Mouse (Mus musculus) adrenal gland, postnatal 4 days (tissue): ENCODE data around the gene Trim58. TPM values are rescaled to one million over a fixed set of nuclear protein-coding genes. Genes with fewer than 3 reads are reported as not detected.

Source experiments
- DNase-seq, 2 experiments: peaks; one replicate each; pipeline ENCODE4 v3.0.0; 2021 to 2022; ENCODE audit warnings: low spot score in 2 of 2, mixed read lengths in 2 of 2
- long read RNA-seq, 2 experiments: library from polyadenylated mRNA; stranded (forward); transcript quantifications; one replicate each; pipeline ENCODE4 v2.0.0; 2021
- total RNA-seq, 2 experiments: library from RNA; stranded (reverse); gene quantifications; 2 replicates each; pipeline ENCODE4 v1.2.3; 2021

Trim58 gene
- total RNA-seq: 1 to 10 TPM in 1 of 2 experiments, under 1 TPM in 1; 0.90 to 1.8 TPM
- long read RNA-seq, experiment 1: 0 reads
- long read RNA-seq, experiment 2, partial matches to known transcripts: 0 of 1 reads
- long read RNA-seq, experiment 2, other reads (novel, unspliced or antisense): 0 of 1 reads

DNA sequence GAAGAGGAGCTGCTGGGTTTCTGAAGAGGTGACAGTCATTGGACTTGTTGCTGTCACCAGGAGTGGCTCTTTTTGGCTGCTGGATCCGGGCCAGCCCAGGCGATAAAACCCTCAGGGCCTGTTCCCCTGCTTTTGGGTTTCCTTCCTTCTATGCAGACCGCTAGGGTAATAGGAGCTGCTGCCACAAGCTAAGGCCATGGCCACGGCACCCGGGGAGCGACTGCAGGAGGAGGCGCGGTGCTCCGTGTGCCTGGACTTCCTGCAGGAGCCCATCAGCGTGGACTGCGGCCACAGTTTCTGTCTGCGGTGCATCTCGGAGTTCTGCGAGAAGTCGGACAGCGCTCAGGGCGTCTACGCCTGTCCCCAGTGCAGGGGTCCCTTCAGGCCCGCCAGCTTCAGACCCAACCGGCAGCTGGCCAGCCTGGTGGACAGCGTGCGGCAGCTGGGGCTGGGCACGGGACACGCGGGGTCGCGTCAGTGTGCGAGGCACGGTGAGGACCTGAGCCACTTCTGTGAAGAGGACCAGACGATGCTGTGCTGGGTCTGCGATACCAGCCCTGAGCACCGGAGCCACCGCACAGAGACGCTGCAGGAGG lies at the start of gene Trim58:
Gene Trim58, plus strand, starts transcription at position 194 of the 596 bp plus-strand sequence.
- no peak for DNase-seq

DNA sequence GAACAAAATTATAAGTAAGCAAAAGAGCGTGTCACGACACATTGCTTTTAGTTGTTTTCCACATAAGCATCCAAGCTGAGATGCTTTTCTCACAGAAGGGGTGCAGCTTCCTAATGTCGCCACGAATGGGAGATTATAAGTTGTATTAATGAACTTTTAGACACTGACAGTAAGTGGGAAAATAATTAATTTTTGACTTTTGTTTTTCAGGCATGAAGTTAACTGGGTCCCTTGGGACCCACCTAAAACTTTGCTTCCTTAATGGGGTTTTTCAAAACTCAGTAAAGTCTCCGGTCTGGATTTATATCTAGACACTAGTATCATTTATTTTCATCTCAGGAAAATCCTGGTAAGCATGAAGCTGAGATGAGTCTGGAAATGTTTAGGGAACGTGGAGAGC lies 45.5 kb upstream of the Trim58 start, which contains the start of gene Olfr324:
Gene Olfr324, plus strand, starts transcription at position 301 of the 400 bp plus-strand sequence.
- no peak for DNase-seq

DNA sequence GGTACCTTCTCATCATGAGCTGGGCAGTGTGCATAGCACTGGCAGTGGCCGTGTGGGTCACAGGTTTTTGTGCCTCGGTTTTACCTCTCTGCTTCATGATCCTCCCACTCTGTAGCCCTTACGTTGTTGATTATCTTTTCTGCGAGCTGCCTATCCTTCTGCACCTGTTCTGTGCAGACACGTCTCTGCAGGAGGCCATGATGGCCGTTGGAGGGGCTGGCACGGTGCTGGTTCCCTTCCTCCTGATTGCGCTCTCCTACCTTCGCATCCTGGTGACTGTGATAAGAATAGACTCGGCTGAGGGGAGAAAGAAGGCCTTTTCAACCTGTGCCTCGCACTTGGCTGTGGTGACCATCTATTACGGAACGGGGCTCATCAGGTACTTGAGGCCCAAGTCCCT lies 42.4 kb upstream of the Trim58 start:
- DNase-seq: no peak

DNA sequence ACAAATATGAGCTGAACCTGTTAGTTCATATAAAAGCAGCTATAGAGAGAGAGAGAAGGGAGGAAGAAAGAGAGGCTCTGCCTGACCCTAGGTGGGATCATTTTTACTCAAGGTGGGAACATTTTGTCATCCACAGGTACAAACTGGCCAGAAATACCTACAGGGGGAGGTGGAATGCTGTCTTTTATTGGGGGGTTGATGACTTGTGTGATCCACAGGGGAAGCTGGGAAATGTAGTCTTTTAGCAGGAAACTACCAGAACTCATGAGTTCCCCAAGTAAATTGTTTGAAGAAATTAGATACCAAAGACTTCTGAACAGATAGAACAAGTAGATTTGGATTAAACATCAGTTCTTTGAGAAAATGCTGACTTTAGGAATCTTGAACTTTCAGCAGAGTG lies 38.2 kb upstream of the Trim58 start:
- DNase-seq: no peak

DNA sequence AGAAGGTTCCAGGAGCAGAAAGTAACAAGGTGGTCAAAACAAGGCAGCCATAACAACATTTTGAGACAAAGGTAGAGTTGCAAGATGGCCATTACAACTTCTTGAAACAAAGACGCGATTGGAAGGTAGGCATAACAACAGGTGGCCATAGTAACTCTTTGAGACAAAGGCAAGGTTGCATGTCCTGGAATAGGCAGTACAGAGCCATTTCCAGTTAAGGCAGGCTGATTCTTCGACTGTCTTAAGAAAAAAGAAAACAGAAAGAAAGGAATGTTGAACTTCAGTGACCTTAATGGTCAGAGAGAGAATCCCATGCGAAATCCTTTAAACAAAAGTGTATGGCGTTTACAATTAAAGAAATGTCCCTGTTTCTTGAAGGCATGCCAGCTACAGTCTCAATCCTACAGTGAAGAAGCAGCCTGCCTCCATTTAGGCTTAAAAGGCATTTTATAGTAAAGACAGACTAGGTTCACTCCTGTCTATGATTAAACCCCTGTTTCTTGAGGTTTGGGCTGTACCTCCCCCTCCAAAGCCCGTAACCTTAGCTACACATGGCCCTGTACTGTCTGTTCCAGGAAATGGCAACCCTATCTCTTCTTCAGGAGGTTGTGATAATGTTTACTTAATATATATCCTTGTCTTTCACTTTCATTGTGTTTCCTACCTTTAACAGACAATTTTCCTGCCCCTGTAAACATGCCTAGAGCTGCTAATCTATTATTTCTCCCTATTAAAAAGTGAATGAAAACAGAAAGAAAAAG lies 37.3 kb upstream of the Trim58 start:
- DNase-seq: no peak

DNA sequence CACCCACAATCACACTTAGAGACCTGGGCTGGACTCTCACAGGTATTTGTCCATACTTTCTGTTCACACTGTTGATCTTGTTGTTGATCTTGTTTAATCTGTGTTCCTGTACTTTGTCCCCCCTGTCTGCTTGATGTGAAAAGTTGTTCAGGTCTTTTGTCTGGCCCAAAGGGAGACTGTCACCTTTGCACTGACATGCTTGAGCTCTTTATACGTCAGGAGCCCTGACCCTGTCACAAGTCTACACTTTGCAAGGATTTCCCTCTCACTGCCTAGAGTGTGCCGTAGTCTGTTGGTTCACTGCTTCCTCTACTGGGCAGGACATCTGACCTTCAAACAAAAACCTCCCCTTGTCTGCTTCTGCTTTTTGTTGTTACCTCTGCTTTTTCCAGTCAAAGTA lies 35.6 kb upstream of the Trim58 start:
- DNase-seq: no peak

DNA sequence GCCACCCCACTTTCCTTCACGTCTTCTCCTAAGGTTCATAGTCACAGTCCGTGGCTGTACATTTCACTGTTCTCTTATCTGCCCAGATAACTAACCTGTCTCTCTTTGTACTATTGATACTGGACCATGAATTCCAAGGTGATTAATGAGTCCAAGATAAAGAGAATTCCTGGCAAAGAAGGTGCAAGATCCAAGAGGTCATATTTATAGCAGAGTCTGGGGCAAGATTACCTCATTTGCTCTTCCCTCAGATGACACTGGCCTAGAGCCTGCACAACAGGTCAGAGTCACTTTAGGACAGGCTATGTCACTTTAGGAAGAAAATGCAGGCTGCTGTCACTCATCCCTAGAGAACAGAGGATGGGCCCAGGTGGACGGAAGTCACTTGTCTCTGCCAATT lies 35.0 kb upstream of the Trim58 start:
- no peak for DNase-seq

DNA sequence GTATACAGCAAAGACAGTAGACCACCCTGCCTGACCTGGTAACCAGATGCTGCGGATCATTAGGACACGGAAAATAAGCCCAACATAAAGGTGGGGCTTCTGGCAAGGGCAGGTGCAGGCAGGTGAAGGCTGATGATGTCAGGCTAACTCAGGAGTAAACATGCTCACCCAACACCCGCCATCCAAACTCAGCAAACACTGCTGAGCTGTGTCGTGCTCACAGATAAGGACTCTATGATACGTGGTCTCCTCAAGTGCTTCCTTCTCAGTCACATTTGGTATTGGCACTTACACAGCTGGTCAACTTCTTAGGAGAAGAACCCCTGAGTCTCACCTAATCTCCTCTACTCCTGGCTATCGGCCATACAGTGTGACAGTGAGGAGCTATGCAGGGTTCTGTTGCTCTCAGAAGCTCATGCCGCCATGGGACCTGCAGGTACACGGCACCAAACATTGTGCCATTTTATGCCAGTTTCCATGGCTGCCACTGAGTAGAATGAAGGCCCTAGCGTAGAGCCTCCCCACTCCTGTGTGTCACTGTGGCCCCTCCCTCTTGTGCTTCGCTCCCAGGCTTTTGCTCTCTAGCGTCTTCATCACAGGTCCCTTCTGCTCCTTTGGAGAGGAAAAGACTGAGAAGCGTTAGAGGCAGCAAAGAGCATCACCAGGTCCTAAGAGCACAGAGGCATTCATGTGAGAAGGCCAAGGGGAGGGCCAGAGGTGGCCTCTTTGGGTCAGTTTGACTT lies 33.9 kb upstream of the Trim58 start:
- DNase-seq: no peak

DNA sequence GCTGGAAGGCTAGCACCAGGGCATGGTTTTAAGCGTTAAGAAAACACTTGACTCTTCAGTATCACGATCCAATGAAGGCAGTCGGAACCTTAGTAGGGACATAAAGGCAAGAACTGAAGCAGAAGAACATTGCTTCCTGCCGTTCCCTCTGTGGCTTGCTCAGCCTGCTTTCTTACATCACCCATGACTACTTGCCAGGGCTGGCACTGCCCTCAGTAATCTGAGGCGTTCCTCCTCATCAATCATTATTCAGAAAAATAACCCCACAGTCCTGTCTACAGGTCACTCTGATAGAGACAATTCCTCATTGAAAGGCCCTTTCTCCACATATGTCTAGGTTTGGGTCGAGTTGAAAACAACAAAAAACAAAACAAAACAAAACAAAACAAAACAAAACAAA lies 33.2 kb upstream of the Trim58 start:
- no peak for DNase-seq

DNA sequence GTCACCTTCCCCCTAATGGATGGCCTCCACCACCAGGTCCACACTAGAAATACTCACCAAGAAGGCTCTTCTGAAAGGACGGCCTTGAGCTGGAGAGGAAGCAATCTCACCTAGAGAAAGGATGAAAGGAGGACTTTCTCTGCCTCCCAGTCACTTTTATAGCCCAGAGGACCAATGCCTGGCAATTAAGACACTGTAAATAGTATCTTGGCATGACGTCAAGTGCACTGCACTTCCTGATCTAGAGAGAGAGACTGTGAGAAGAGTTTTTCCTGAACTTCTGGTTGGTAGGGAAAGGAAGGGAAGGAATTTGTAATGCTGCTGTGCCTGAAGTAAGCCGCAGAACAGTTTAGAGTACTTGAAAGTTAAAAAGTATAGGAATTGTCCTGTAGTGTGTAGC lies 26.9 kb upstream of the Trim58 start:
- DNase-seq: no peak

DNA sequence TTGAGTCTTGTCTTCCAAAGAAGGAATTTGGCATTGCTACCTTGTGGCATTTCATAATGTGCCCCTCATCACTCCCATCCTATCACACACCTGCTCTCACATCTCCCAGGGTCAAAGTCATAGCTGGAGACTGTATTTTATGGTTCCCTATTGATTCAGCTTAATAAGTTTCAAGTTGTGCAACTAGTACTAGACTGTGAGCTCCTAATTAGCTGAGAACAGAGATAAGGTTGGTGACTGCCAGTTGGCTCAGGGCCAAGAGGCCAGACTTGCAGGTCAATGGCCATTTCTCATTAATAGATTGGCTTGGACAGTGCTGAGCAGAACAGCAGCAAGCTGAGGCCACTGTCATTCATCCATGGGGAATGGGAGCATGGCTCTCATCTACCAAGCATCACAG lies 25.7 kb upstream of the Trim58 start:
- no peak for DNase-seq

DNA sequence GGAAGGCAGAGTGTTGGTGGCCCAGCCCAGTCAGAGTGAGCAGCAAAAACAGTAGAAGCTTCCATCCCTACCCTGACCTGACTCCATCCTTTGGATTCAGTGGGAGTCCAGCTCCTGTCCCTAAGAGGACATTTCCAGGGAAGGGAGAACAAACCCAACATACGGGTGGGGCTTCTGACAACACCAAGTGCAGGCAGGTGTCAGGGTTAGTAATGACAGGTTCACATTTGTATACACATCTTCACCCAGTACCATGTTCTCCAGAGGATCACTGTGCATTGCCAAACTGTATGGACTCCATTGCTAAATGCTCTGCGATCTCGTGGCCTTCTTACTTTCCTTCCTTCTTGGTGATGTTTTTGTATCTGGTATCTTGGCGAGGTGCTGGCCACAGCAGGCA lies 24.3 kb upstream of the Trim58 start, which contains the start of gene 2210407C18Rik:
Gene 2210407C18Rik, minus strand, starts transcription at position 101 of the 400 bp plus-strand sequence.
- DNase-seq: no peak

DNA sequence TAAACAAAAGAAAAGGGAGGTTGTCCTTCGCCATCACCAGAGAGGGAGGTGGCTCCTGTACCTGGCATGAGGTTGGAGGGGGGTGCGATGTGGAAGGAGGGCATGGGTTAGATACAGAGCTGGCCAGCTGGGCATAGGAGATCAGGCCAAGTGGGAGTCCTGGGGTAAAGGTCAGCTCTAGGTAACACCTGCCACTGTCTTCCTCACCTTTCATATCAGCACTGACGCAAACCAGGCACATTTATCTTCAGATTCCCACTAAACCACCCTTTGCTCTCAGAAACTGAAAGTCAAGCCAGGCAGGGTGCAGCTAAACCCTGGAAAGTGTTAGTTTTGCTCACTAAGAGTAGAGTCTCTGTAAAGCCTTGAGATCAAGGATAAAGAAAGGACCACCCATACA lies 21.9 kb upstream of the Trim58 start:
- DNase-seq: no peak

DNA sequence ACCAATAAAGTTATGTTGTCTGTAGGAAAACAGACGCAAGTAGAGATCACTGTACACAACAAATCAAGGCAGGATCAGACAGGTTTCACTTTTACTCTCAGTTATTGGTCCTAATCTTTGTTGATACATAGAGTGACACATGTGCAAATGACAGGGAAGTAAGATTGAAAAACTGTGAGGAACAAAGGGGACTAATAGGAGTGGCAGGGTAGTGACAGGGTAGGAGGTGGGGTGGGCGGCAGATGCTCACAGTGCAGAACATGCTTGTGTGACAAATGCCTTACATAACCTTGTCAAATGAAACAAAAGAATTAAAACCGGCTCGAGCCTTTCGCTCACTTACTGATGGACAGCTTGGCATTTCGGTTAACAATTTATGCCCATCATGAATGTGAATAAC lies 21.5 kb upstream of the Trim58 start:
- no peak for DNase-seq

DNA sequence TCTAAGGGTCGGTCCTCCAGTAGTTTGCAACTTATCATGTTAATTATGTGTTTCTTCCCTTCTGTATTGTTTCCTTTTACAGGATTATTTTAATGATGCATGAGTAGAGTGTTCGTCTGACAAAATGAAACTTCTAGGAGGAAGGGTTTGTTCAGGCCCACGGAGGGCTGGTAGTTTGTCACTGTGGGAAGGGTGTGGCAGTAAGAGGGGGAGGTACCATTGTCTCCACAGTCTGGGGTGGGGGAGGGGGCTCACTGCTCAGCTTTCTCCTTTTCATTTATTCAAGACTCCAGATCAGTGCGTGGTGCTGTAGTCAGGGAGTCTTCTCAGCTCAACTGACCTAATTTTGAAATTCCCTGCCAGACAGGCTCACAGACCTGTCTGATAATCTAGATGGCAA lies 14.1 kb upstream of the Trim58 start:
- DNase-seq: no peak

DNA sequence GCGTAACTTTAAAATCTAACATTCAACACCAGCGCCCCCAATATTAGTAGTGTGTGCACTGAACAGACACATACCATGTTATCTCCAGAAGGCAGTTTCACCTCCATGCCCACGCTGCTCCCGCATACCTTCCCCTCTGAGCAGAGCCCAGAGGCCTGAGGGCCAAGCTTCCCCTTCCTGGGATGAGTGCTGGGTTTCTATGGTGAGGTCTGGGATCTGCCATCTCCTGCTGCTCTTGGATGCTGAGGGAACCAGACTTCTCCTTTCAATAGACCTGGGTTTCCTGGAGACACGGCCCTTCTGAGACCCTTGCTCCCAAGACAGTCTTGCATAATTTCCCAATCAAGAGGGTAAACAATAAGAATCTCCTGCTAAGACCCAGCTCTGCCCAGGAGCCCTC lies 9.9 kb upstream of the Trim58 start, which contains the start of gene Olfr323:
Gene Olfr323, minus strand, starts transcription at position 101 of the 400 bp plus-strand sequence.
- no peak for DNase-seq

DNA sequence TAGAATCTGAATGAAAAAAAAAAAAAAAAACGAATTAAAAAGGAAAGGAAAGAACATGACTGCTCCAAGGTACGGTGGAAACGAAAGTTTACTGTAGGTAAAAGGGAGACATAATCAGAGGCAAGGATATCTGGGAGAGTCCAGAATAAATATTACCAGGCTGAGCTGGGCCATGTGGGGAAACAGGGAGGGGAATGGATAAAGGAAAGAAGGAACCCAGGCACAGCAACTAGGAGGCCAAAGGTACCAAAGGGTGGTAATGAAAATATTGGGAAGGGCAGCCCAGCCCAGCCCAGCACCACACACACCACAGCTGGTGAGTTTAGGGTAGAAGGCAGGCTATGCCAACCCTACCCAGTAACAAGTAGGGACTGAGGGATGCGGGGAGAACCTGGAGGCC lies 5.4 kb upstream of the Trim58 start:
- no peak for DNase-seq

DNA sequence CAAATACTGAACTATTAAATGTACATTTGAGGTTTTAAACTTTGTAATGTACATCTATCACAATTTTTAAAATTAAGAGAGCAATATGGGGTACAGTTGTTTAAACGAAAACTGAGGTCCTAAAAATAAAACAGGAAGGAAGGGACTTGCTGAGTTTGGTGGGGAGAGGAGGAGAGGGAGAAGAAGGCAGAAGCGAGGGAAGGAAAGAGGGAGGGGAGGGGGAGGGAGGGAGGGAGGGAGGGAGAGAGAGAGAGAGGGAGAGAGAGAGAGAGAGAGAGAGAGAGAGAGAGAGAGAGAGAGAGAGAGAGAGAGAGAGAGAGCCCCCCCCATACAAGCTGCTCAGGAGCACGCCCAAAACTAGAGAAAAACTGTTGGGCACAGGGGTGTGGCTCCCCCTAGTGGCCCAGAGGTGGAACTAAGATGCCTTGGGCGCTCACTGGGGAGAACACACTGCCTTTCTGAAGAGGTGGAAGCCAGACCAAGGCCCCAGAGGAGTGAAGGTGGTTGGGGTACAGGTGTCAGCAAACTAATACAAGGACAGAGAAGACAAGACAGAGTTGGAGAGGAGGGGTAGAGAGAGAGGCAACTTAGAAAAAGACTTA lies 3.8 kb upstream of the Trim58 start:
- DNase-seq: no peak

DNA sequence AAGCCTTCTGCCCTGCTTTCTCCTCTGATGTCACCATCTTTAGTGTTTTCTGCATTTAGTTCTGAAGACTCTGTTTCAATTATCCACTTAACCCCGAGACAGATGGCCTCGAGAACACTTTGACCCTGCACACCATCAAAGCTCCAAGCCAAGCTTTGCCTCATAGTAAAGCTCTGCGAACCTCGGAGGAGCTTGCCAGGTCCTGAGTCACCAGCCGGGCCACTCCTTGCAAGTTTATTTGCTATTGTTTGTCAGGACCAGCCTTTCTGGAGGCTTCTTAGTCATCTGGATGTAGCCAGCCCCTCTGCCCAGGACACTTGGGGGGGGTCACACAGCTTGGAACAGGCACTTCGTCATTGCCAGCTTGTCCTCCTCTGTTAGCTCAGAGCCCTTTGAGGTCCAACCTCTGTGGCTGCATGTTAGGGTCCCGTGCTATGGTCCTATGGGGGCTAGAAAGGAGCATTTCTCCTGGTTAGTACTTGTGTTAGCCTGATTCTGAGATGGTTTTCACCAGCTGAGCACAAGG lies 2.0 kb upstream of the Trim58 start:
- no peak for DNase-seq

DNA sequence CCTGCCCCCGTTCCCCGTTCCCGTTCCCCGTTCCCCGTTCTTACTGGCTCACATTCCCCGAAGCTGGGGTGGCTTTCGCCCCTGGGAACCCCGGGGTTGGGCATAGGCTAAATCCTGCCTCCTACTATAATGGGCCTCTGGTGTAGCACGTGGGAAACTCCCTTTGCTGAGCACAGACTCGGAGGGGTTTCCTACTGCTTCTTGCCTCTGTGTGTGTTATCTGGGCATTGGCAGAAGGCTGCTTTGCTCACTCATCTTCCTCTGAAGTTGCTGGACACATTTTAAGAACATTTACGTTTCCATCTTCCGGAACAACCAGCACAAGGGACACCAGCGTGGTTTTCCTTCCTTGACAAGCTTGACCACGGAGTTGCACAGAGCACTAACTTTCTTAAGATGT lies 792 bp downstream of the Trim58 start:
- no peak for DNase-seq
